Mouse (Mus musculus) leukemia stem cell, adult 10-12 weeks (primary cell): ENCODE measurements around the gene Gm14525. TPM values are rescaled to one million over a fixed set of nuclear protein-coding genes. Genes with fewer than 3 reads are reported as not detected.

Source experiments
- polyA plus RNA-seq: library from polyadenylated mRNA; stranded (reverse); fragments of >175 nt; gene quantifications from 2 replicates; pipeline ENCODE4 v1.2.3, GENCODE M21; 2012; ENCODE audit warnings: low replicate concordance

Gm14525 gene
- polyA plus RNA-seq = not detected in 2 replicates

DNA sequence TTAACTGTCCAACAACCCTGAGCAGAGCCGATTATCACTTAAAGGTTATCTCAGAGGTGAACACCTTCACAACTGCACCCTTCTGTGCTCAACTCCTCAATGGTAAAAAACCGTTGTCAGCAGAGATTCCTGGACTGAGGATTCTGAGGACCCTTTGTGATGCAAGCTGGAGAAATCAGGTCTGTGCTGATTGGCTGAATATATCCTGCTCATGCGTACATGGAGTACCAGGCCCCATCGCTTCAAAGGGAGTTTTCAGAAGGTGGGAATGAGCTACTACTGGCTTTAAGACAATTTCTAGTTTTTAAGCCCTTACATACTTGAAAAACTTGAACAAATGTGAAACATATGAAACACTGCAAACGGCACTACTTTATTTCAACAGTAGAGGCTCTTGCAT, at the start of gene Gm14525:
Gm14525 (minus strand) TSS at position 101 of the 400 bp plus-strand sequence.

Other genes starting within 250 kb of the Gm14525 start
- gene Slx, start 157.1 kb downstream of the Gm14525 start, polyA plus RNA-seq = not detected in 2 replicates
- gene Gm6121, start 233.1 kb upstream of the Gm14525 start, polyA plus RNA-seq = not detected in 2 replicates